Mouse (Mus musculus) frontal cortex, postnatal 14 days (tissue): ENCODE results near the gene Atp4b.
"Not testable (repeated sequence)": the region's sequence is repeated elsewhere in the genome, so short reads cannot be mapped to it uniquely, and the experiment has no call there.

ENCODE experiments used
- DNase-seq, 2 experiments: peaks; one replicate each; pipeline ENCODE4 v3.0.0; 2022; ENCODE audit warnings: low spot score in 2 of 2

Atp4b gene

DNA sequence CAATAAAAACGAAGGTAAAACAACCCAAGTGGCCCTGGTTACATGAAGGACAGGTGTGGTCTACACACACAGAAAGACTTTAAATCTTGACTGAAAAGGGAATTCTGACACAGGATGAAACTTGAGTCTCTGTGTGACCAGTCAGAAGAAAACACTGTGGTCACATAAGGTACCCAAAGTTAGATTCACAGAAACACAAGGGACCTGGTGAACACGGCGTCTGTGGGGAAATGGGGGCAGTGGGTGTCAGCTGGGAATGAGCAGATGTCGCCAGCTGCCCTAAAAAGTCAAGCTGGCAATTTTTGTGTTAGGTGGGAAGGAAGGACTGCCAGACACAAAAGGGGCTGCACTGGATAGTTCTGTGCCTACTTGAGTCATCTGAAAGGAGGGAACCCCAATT is 13.6 kb downstream of the Atp4b start:
- DNase-seq, result no peak

DNA sequence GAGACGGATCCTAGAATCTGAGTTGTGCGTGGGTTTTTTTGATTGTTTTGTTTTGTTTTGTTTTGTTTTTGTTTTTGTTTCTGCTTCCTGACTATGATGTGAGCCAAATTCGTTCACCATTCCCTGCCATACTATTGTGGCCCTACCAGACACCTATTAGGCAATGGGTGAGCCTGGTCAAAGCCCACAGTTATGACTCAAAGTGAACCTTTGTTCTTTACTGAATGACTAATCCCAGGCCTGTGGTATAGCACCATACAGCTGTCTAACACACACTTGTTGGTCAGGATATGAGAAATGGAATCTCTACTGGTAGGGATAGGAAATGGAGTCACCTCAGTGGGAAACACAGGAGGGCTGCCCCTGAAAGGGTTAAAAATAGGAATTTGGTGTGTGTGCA is 14.1 kb downstream of the Atp4b start:
- DNase-seq, result no peak

GRCm38 (mm10) chr8:13381630-13382029 is 15.0 kb downstream of the Atp4b start:
- no peak for DNase-seq

DNA sequence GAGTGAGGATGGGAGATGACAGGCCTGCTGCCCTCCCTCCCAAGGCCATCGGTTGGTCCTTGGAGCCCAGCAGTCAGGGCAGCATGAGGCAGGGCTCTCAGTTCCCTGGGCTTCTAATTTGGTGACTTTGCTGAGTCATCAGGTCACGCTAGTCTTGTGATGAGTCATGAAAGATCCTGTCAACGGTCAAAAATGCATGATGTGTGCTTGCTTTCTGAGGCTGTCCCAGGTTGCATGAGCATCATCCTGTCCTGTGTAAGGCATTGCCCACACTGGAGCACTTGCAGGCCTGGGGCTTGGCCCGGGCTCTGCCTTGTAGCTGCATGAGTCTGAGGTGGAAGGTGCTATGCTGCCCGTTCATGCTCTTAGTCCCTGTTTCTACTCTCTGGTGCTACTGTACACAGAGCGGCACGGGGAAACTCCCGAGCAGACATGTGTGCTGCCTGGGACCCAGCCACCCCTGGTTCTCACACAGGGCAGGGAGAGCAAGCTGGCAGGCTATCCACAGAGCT is 23.4 kb downstream of the Atp4b start:
- DNase-seq, result no peak

DNA sequence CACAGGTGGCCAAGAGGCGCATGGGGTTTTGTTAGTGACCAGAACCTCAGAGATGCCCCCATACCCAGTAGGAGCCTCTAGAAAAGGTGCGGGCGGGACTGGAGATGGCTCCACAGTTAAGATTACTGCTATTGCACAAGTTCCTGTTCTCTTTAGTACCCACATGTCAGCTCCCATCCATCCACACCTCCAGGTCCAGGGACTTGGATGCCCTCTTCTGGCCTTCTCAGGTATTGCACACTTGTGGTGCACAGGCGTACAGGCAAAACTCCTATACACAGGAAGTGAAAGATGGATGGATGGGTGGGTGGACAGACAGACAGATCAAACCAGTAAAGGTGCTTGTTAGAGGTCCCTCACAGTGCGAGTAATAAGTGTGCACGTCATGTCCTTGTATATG is 34.8 kb downstream of the Atp4b start:
- no peak for DNase-seq

DNA sequence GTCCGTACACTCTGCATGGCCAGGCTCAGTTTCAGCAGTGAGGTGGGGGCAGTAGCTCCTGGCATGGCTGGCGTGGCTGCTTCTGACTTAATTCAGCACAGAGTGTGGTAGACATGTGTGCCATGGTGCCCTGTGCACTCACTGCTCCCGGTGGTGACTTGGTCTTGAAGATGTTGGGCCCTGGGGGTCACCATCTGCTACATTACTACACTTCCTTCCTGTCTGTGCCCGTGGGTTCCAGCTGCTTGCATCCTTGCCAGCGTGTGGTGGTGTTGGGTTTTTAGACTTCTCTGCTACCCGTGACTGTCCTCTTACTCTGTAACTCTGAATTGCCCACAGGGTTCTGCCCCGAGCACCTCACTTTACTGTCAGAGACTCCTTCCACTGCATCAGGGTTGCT is 36.4 kb downstream of the Atp4b start:
- DNase-seq, result no peak

DNA sequence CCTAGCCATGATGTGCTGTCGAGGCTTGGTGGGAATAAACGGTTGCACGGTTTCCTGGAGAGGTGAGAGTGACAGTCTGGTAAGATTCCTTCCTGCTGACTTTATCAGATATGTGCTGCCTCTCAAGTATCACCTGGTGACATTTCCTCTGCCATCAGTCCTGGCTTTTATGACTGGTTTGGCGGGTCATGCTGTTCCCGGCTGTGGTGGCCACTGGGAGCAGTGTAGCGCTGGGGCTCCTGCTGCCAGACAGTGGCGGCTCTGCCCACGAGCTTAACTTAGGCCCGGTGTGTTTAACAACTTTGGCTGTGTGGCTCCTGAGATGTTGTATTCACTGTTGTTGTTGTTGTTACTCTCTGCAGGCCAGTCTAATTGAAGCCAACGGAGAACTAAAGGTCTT is 39.9 kb downstream of the Atp4b start:
- DNase-seq, result no peak

- DNase-seq, result no peak
Observed at GRCm38 (mm10) chr8:13356221-13356620, 40.4 kb downstream of the Atp4b start.

GRCm38 (mm10) chr8:13353883-13354282 is 42.7 kb downstream of the Atp4b start:
- no peak for DNase-seq

- no peak for DNase-seq
Observed at GRCm38 (mm10) chr8:13353155-13353833, 43.3 kb downstream of the Atp4b start.

DNA sequence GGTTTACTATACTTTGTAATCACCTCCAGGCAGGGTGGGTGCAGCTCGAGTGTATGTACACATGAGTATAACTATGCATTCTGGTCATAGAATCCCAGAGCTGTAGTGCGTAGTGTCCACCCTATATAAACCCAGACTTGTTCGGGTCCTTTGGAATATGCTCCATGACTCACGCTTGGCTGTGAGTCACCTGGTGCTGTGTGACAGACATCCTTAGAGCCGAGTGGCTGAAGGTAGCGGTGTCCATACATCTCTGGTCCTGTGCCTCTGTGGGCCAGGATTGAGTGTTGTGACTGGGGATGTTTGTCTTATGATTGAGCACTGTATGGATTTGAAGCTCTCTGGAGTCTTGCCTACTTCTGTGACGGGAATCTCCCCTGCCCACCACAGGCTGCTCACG is 44.0 kb downstream of the Atp4b start:
- no peak for DNase-seq

- no peak for DNase-seq
Observed at GRCm38 (mm10) chr8:13351593-13351992, 45.0 kb downstream of the Atp4b start.

DNA sequence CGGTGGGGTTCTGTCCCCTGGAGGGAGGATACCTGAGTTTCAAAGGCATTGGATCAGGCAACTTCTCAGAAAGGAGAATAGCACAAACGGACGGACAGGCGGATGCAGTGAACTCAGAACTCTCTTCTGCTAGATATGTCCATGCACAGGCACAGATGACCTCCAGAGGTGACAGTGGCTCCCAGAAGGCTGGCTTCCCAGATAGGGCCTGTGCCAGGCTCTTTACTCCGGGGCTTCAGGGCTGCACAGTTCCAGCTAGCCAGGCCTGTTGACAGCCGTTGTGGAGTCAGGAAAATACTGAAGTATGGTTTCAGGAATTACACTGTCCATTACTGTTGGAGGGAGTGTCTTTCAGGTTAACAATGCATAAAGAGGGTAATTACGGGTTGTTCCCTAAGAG is 46.6 kb downstream of the Atp4b start:
- no peak for DNase-seq

- DNase-seq, result no peak
Observed at GRCm38 (mm10) chr8:13343134-13343533, 53.5 kb downstream of the Atp4b start.

- no peak for DNase-seq
Observed at GRCm38 (mm10) chr8:13342340-13342739, 54.3 kb downstream of the Atp4b start.

DNA sequence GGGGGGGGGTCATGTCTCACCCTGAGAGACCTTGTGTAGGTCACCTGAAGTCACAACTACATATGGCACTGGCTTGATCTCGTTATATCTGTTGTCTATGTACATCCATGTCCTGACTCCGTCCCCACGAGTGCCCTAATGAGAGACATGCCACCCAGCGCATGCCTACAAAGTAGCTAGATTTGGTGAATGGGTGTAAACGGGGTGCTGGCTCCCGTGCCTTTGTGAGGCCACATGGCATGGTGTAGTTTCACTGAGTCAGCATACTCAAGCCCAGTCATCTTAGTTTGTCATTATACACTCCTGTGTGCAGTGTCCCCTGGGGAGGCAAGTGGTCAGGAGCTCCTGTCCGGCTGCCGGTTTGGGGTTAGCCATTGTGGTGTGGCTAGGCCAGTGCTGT is 56.0 kb downstream of the Atp4b start:
- DNase-seq, result no peak

DNA sequence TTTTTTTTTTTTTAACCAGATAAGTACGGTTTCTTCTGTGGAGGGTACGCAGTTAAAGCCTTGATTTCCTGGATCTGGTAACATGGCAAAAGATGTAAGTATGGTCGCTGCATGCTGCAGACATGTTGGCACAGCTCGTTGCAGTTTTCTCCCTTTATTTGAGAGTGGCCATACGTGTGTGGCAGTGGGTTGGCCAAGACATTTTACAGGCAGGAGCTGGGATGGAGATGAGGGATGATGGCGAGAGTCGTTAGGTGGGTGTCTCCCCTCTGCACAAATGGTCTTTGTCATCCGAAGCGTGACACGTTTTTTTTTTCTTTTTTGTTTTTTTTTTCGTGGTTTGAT is 57.0 kb downstream of the Atp4b start:
- no peak for DNase-seq

GRCm38 (mm10) chr8:13338901-13339645 is 57.6 kb downstream of the Atp4b start:
- DNase-seq, result no peak

DNA sequence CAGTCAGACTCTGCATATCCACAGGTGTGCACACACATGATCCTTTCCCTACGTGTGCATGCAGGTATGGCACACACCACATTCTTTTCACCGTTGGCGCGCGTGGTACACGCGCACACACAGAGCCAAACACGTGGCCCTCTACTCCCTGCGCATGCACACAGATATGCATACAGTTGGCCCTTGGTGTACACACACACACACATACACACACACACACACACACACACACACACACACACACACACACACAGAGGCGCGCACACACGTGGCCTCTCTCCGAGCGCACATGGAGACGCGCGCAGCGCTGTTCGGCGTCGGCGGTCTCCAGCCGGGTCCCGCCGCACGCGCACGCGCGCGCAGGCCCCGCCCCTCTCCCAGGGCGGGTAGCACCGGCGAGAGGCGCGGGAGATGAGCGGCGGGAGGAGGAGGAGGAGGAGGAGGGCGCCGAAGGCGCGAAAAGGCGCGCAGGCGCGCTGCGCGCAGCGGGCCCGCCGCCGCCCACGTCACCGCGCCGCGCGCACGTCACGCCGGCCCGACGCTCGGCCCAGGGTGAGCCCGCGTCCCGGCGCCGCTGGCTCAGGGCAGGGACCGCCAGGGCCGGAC is 58.3 kb downstream of the Atp4b start, which contains the start of gene Tfdp1:
Tfdp1 (plus strand) TSS at position 497 of the 606 bp plus-strand sequence.
- DNase-seq, result peak; percentile 59 to 68

GRCm38 (mm10) chr8:13337678-13338077 is 58.9 kb downstream of the Atp4b start:
- no peak for DNase-seq

DNA sequence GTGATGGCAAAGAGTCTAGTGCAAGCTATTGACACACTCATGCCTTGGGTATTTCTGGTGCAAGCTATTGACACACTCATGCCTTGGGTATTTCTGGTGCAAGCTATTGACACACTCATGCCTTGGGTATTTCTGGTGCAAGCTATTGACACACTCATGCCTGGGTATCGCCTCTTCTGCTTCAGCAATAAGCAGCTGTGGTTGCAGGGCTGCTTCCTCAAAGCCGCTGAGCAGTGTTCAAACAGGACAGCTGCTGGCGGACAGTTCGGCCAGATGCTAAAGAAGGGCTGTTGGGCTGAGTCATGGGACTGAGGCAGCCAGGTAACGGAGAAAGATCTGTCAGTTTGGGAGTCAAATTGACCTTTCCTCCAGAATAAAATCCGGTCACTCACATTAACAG is 59.4 kb downstream of the Atp4b start:
- not testable (repeated sequence) for DNase-seq
